ENCODE assay signal across 21 mouse cellular contexts in the genomic region with DNA sequence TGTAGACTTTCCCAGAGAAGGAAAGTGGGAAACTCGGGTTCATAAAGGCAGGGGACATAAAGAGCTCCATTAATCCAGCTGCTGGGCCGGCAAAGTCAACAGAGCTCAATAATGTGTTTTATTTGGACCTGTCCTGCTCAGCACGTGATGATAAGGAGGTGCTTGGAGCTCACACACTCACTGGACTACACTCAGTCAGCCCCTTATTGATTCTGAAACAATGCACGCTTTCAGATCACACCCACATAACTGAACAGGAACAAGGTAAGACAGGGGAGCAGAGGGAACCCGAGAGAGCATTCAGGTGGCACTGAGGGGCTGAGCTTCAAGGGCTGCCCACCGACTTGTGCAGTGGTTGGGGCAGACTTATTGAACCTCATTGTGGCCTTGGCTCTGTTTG.
A peak's percentile ranks its signal among the peaks of the same experiment; 100 is the strongest.
DNase-seq lines count a peak whose midpoint lies in the region; ATAC-seq and TF ChIP-seq lines count a peak whose summit lies in the region.
"Had no signal": no experiment of that assay in that cellular context is flagged by ENCODE, and none has a peak within 500 bp of the region (broad histone marks: within the 10 kb centered on the region; RNA-seq: fewer than 3 reads in every experiment).

No protein-coding gene starts in this region.

- DNase-seq in heart, embryonic 10.5 days (ENCODE audit: low spot score): peak; percentile 58
- peak; percentile 23 for DNase-seq in lung, adult 2 months
- DNase-seq in lung, postnatal 4 days: no peak
- peak; percentile 67 for DNase-seq in stomach, postnatal 0 days (ENCODE audit: low spot score)
- DNase-seq in frontal cortex, postnatal 14 days (ENCODE audit: low spot score in 2 of 2): no peak
- DNase-seq in ovary, adult 18-20 months (ENCODE audit: low spot score): no peak
- DNase-seq: adrenal gland, adult 8-10 months; cerebellum, adult 11 months; cerebellum, postnatal 36 days; kidney, adult 2 months; layer of hippocampus, postnatal 36 days; right cerebral cortex, postnatal 14 days; thymus, adult 18-20 months had no signal

- peaks cover 54% of the 10 kb centered on the region for H3K4me1 ChIP-seq in heart, embryonic 10.5 days
- H3K4me1 ChIP-seq in heart, embryonic 12.5 days (replicated peaks): peaks cover 20% of the 10 kb centered on the region
- H3K4me1 ChIP-seq in lung, adult 2 months (ENCODE audit: control insufficient read depth, insufficient read depth, low read length): peaks cover 4% of the 10 kb centered on the region
- H3K4me1 ChIP-seq in lung, embryonic 16.5 days (replicated peaks; ENCODE audit: control insufficient read depth, insufficient read depth, low read length): peaks cover 39% of the 10 kb centered on the region
- H3K4me1 ChIP-seq in stomach, postnatal 0 days (replicated peaks; ENCODE audit: control insufficient read depth, insufficient read depth): no peaks in the 10 kb centered on the region
- H3K4me1 ChIP-seq: forebrain, embryonic 15.5 days had no signal

- WGBS in heart, embryonic 10.5 days: 71% methylated on average over 6 of the region's 6 CpGs
- WGBS in heart, embryonic 12.5 days: 65% methylated on average over 6 of the region's 6 CpGs
- WGBS in lung, adult 2 months: 59% methylated on average over 6 of the region's 6 CpGs
- WGBS in lung, embryonic 16.5 days: 44% methylated on average over 6 of the region's 6 CpGs
- WGBS in stomach, postnatal 0 days: 40% methylated on average over 6 of the region's 6 CpGs

- H3K4me2 ChIP-seq in heart, embryonic 12.5 days: no peak overlapping the region
- H3K4me2 ChIP-seq in lung, embryonic 16.5 days (ENCODE audit: low read depth, low read length): no peak overlapping the region
- no peak overlapping the region for H3K4me2 ChIP-seq in stomach, postnatal 0 days (replicated peaks; ENCODE audit: low read depth)
- H3K4me2 ChIP-seq: forebrain, embryonic 15.5 days; hindbrain, embryonic 14.5 days; liver, embryonic 15.5 days; midbrain, embryonic 11.5 days; neural tube, embryonic 13.5 days had no signal

- no peak for ATAC-seq in heart, embryonic 12.5 days (ENCODE audit: insufficient number of reproducible peaks, low FRiP score)
- no peak for ATAC-seq in lung, embryonic 16.5 days (ENCODE audit: low read depth)
- ATAC-seq in stomach, postnatal 0 days (ENCODE audit: low FRiP score, low TSS enrichment): peak; percentile 80
- ATAC-seq: forebrain, embryonic 15.5 days had no signal

- H3K4me3 ChIP-seq in heart, embryonic 10.5 days: no peak overlapping the region
- no peak overlapping the region for H3K4me3 ChIP-seq in heart, embryonic 12.5 days
- no peak overlapping the region for H3K4me3 ChIP-seq in lung, adult 2 months (replicated peaks; ENCODE audit: extremely low read depth, low read depth, low read length)
- H3K4me3 ChIP-seq in lung, embryonic 16.5 days (ENCODE audit: low read length): no peak overlapping the region
- H3K4me3 ChIP-seq in stomach, postnatal 0 days (ENCODE audit: low read depth, low read length): no peak overlapping the region
- H3K4me3 ChIP-seq: embryonic facial prominence, embryonic 10.5 days; forebrain, embryonic 15.5 days; liver, embryonic 15.5 days; neural tube, embryonic 13.5 days had no signal

- no peak for TF ChIP-seq EP300 in stomach, postnatal 0 days (optimal IDR thresholded peaks at IDR 0.05)

- no peak for TF ChIP-seq POLR2A in lung, adult 2 months (IDR thresholded peaks at IDR 0.05; ENCODE audit: borderline replicate concordance, extremely low read depth, low read depth, low read length)

- H3K36me3 ChIP-seq in heart, embryonic 10.5 days: no peaks in the 10 kb centered on the region
- H3K36me3 ChIP-seq in heart, embryonic 12.5 days: no peaks in the 10 kb centered on the region
- no peaks in the 10 kb centered on the region for H3K36me3 ChIP-seq in lung, embryonic 16.5 days (ENCODE audit: control insufficient read depth, insufficient read depth, low read length)
- H3K36me3 ChIP-seq in stomach, postnatal 0 days (ENCODE audit: control insufficient read depth, insufficient read depth, low read length): no peaks in the 10 kb centered on the region
- H3K36me3 ChIP-seq: embryonic facial prominence, embryonic 10.5 days; forebrain, embryonic 15.5 days; liver, embryonic 15.5 days; neural tube, embryonic 13.5 days had no signal

- H3K9ac ChIP-seq in heart, embryonic 12.5 days: no peak overlapping the region
- H3K9ac ChIP-seq in lung, embryonic 16.5 days (ENCODE audit: low read length): no peak overlapping the region
- no peak overlapping the region for H3K9ac ChIP-seq in stomach, postnatal 0 days (ENCODE audit: low read length)
- H3K9ac ChIP-seq: forebrain, embryonic 15.5 days; hindbrain, embryonic 14.5 days; liver, embryonic 15.5 days; neural tube, embryonic 13.5 days had no signal

- H3K9me3 ChIP-seq in heart, embryonic 10.5 days: no peaks in the 10 kb centered on the region
- no peaks in the 10 kb centered on the region for H3K9me3 ChIP-seq in heart, embryonic 12.5 days (replicated peaks)
- no peaks in the 10 kb centered on the region for H3K9me3 ChIP-seq in lung, embryonic 16.5 days (ENCODE audit: control insufficient read depth, low read length)
- no peaks in the 10 kb centered on the region for H3K9me3 ChIP-seq in stomach, postnatal 0 days (ENCODE audit: control insufficient read depth, low read length)
- H3K9me3 ChIP-seq: embryonic facial prominence, embryonic 10.5 days; forebrain, embryonic 15.5 days; liver, embryonic 15.5 days; neural tube, embryonic 13.5 days had no signal

- H3K27ac ChIP-seq in heart, embryonic 10.5 days: peak overlapping the region; percentile 56; the same call in 1 of the 2 replicates
- no peak overlapping the region for H3K27ac ChIP-seq in heart, embryonic 12.5 days (ENCODE audit: poor library complexity, severe bottlenecking)
- H3K27ac ChIP-seq in lung, embryonic 16.5 days (ENCODE audit: low read length): peak overlapping the region; percentile 66
- H3K27ac ChIP-seq in stomach, postnatal 0 days (replicated peaks): peak overlapping the region; percentile 69
- H3K27ac ChIP-seq: embryonic facial prominence, embryonic 10.5 days; forebrain, embryonic 15.5 days; hindbrain, embryonic 14.5 days; liver, embryonic 15.5 days; neural tube, embryonic 13.5 days had no signal

- no peaks in the 10 kb centered on the region for H3K27me3 ChIP-seq in heart, embryonic 10.5 days (ENCODE audit: insufficient read depth, poor library complexity, severe bottlenecking)
- H3K27me3 ChIP-seq in heart, embryonic 12.5 days (replicated peaks): no peaks in the 10 kb centered on the region
- H3K27me3 ChIP-seq in lung, embryonic 16.5 days (ENCODE audit: control insufficient read depth, insufficient read depth, low read depth, low read length): no peaks in the 10 kb centered on the region
- no peaks in the 10 kb centered on the region for H3K27me3 ChIP-seq in stomach, postnatal 0 days (ENCODE audit: control insufficient read depth, insufficient read depth, low read length)
- H3K27me3 ChIP-seq: forebrain, embryonic 15.5 days; liver, embryonic 15.5 days; neural tube, embryonic 13.5 days had no signal

- TF ChIP-seq CTCF in lung, adult 2 months (IDR thresholded peaks at IDR 0.05; ENCODE audit: insufficient read depth, low read length): no peak
- no peak for TF ChIP-seq CTCF in stomach, postnatal 0 days (IDR thresholded peaks at IDR 0.05; ENCODE audit: low read depth)

Comparison
In these comparisons a context has a peak if more than half of its experiments do, and no peak if none do; other contexts are left out.
1. DNase-seq: peak in heart, embryonic 10.5 days (single experiment), lung, adult 2 months (single experiment) and stomach, postnatal 0 days (single experiment); none in lung, postnatal 4 days (0 of 2), frontal cortex, postnatal 14 days (0 of 2) and ovary, adult 18-20 months (single experiment).